Mouse (Mus musculus) skeletal muscle tissue, adult 2 months (tissue): ENCODE results near the gene Cldn4.
A peak's percentile ranks its signal among the peaks of the same experiment; 100 is the strongest.

ENCODE experiments used
- DNase-seq: peaks from one replicate; pipeline ENCODE4 v3.0.0-alpha.2; 2012; ENCODE audit warnings: low read depth, low spot score

Cldn4 gene

GRCm38 (mm10) chr5:134932903-134933276, 13.8 kb downstream of the Cldn4 start:
- peak; percentile 58 for DNase-seq

- DNase-seq, result peak; percentile 75
Observed at GRCm38 (mm10) chr5:134932179-134932902, 14.4 kb downstream of the Cldn4 start, which contains the start of gene Mettl27. Mettl27 (plus strand) TSS chr5:134932368.

GRCm38 (mm10) chr5:134929988-134930387, 16.7 kb downstream of the Cldn4 start:
- no peak for DNase-seq

- DNase-seq, result no peak
Observed at GRCm38 (mm10) chr5:134926726-134927125, 20.0 kb downstream of the Cldn4 start.

GRCm38 (mm10) chr5:134923141-134923540, 23.6 kb downstream of the Cldn4 start:
- DNase-seq, result no peak

- no peak for DNase-seq
Observed at GRCm38 (mm10) chr5:134921106-134921505, 25.6 kb downstream of the Cldn4 start.

GRCm38 (mm10) chr5:134920106-134920687, 26.5 kb downstream of the Cldn4 start:
- no peak for DNase-seq

- DNase-seq, result no peak
Observed at GRCm38 (mm10) chr5:134919097-134919496, 27.6 kb downstream of the Cldn4 start.

GRCm38 (mm10) chr5:134918071-134918832, 28.5 kb downstream of the Cldn4 start:
- no peak for DNase-seq

- no peak for DNase-seq
Observed at GRCm38 (mm10) chr5:134915311-134915710, 31.4 kb downstream of the Cldn4 start, which contains the start of gene Cldn13. Cldn13 (minus strand) TSS chr5:134915526.

- no peak for DNase-seq
Observed at GRCm38 (mm10) chr5:134914510-134914909, 32.2 kb downstream of the Cldn4 start.

GRCm38 (mm10) chr5:134913753-134914152, 33.0 kb downstream of the Cldn4 start:
- DNase-seq, result no peak

- DNase-seq, result no peak
Observed at GRCm38 (mm10) chr5:134913352-134913751, 33.4 kb downstream of the Cldn4 start.

- no peak for DNase-seq
Observed at GRCm38 (mm10) chr5:134911901-134912300, 34.8 kb downstream of the Cldn4 start.

GRCm38 (mm10) chr5:134907135-134907534, 39.6 kb downstream of the Cldn4 start:
- peak; percentile 80 for DNase-seq

- no peak for DNase-seq
Observed at GRCm38 (mm10) chr5:134906633-134907032, 40.1 kb downstream of the Cldn4 start, which contains the start of gene Tmem270. Tmem270 (minus strand) TSS chr5:134906733.

- DNase-seq, result no peak
Observed at GRCm38 (mm10) chr5:134901644-134902027, 45.1 kb downstream of the Cldn4 start.

GRCm38 (mm10) chr5:134901012-134901643, 45.6 kb downstream of the Cldn4 start:
- DNase-seq, result no peak

GRCm38 (mm10) chr5:134897596-134897995, 49.1 kb downstream of the Cldn4 start:
- DNase-seq, result no peak

GRCm38 (mm10) chr5:134896965-134897364, 49.8 kb downstream of the Cldn4 start:
- no peak for DNase-seq

GRCm38 (mm10) chr5:134895291-134895690, 51.4 kb downstream of the Cldn4 start:
- DNase-seq, result no peak
